Mouse (Mus musculus) c-Kit-positive CD71-positive TER-119-negative erythroid progenitor cells, embryonic 14.5 days (primary cell): ENCODE measurements around the gene Maml2.

ENCODE experiments used
- DNase-seq: peaks from one replicate; pipeline ENCODE4 v3.0.0-alpha.2; 2013; ENCODE audit warnings: low read depth

Maml2 gene

GRCm38 (mm10) chr9:13536419-13537261 lies 238.9 kb downstream of the Maml2 start:
- DNase-seq: peak; percentile 33

- no peak for DNase-seq
Measured at GRCm38 (mm10) chr9:13538200-13538599, 240.4 kb downstream of the Maml2 start.

DNA sequence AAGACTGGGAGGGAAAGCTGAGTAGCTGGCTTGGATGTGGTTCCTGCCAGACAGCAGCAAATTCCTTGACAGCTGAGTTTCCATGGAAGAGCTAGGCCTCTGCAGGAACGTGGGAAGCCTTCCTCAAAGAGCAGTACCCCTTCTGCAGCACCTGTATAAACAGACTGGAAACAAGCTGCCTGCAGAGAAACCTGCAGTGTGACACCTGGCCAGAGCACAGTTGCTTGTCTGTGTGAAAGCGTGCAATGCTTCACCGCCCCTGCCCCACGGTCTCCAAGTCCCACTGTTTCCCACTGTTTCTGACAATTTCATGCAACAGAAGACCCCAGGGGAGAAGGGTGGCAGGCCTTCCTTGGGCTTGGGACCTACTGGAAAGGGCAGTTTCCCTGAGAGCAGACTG lies 241.8 kb downstream of the Maml2 start:
- DNase-seq: no peak

DNA sequence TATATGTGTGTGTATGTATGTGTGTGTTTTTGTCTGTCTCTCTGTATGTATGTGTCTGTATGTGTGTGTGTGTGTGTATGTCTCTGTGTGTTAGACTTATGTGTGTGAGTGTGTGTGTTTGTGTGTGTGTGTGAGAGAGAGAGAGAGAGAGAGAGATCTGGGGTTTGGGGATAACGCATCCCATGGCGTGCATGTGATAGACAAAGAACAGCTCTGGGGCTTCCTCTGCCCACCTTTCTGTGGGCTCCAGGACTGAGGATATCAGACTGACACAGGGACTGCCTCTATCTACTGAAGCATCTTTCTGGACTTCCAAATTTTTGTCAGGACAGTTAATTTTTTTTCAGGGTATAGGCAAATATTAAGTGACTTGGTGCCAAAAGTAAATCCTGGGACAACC lies 242.5 kb downstream of the Maml2 start:
- DNase-seq: no peak

DNA sequence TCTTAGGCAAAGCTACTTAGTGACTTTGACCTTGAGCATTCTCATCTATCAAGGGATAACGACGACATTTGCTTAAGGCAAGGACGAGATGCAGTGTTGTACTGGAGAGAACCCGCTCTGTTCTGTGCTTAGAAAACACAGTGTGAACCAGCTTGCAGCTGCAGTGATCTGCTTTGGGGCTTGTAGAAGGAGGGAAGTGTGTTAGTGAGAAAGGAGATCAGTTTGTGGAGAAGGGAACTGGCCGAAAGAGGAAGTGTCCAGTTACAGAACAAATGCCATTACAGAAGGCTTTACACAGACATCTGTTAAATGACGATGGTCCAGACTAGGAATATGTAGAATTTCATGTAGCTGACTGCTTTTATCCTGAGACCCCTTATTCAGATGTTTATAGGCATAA lies 243.0 kb downstream of the Maml2 start:
- no peak for DNase-seq

- DNase-seq: no peak
Measured at GRCm38 (mm10) chr9:13543167-13543566, 245.4 kb downstream of the Maml2 start.

DNA sequence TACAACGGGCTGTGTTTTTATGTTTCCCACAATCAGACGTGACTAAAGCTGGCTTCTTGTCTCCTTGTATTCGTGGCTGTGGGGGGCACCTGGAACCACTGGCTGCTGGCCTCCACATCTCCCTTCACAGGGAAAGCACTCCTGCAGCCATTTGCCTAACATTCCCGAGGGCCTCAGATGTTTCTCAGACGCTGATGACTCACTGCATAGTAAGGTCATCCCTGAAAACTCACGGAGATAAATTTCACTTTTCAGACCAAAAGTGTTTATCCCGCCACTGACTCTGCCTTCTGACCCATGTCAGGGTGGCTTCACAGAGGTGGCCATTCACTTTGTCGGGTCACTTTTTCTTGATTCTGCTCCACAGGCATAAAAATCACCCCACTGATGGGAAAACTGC lies 246.4 kb downstream of the Maml2 start:
- DNase-seq: no peak

GRCm38 (mm10) chr9:13545726-13546125 lies 248.0 kb downstream of the Maml2 start:
- DNase-seq: no peak

GRCm38 (mm10) chr9:13549911-13550310 lies 252.2 kb downstream of the Maml2 start:
- no peak for DNase-seq

GRCm38 (mm10) chr9:13552380-13553052 lies 254.8 kb downstream of the Maml2 start:
- no peak for DNase-seq

DNA sequence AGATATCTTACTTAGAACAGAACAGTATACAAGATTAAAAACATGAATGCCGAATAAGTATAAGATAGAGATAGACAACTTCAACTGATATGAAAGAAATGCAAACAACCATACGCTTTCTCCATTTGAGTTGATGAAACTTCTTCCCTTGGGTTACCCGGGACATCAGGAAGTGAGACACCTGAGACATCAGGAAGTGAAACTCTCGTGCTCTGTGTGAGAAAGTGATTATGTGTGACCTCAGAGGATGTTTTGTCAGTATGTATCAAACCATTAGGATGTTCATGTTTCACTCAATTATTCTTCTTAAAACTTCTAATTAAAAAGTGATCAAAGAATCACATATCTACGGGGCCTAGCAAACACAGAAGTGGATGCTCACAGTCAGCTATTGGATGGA lies 257.0 kb downstream of the Maml2 start:
- DNase-seq: no peak

DNA sequence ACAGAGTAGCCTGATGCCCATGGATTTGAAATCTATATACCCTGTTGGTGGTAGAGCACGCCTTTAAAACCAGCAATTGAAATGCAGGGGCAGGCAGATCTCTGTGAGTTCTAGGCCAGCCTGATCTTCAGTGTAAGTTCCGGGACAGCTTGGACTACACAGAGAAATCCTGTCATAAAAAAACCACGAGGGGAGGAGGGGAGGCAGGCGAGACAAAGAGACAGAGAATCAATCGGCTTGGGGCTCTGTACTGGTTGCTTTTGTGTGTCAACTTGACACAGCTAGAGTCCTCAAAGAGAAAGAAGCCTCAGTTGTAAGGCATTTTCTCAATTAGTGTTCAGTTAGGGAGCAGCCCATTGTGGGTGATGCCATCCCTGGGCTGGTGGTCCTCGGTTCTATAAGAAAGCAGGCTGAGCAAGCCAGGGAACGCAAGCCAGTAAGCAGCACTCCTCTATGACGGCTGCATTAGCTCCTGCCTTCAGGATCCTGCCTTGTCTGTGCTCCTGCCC lies 258.3 kb downstream of the Maml2 start:
- no peak for DNase-seq

DNA sequence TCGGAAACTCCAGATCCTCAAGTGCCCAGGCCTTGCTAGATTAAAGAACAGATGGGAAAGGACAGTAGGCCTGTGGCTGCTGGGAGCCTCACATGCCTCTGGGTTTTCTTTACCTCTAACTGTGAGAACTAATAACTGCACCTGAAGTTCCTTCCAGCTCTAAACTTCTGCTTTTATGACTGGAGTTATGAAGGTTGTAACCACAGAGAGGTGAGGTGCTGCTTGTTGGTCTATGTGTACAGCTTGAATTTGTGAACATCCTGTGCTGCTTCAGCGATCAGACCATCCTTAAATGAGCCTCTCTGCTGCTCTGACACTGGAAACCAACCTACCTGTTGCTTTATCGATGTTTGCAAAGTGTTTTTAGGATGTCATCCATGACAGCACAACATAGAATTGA lies 258.9 kb downstream of the Maml2 start:
- DNase-seq: no peak

DNA sequence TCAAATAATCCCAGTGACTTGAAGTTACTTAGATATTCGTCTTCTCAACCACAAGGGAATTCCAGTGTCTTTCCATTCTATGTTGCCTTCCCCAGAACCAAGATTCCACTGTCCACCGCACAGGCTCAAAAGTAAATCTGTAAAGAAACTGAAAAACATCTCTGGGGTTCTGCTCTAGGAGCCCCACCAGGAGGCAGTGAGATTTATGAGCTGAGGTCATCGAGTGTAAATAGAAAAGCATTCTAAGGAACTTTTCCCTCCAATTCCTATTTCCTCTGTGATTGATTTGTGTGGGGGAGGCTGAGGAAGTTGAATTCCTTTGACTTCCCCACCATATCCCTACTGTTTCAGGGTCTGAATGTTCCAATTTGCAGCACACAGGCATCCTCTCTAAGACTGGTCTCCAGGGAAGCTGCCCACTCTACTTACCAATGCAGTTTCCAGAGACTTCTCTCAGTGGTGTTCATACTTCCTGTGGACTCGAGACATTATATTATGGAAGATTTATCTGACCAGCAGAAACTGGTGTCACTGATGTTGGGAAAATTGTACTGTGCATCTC lies 261.1 kb downstream of the Maml2 start:
- no peak for DNase-seq

- DNase-seq: no peak
Measured at GRCm38 (mm10) chr9:13560651-13561050, 262.9 kb downstream of the Maml2 start.

DNA sequence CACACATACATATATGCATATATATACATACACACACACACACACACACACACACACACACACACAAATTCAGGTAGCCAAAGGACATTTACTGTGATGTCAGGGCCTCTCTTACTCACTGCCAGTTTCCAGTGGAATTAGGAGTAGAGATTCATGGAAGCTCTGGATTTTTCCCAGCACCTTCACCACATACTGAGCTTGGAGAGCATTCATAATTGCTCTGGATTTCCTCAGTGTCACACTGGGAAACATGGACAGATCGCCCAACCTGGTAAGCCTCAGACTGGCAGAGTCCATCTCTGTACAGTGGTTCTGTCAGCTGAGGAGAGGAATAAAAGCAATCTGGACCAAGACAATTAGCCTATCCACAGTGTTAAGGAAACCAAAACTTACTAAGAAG lies 263.6 kb downstream of the Maml2 start:
- DNase-seq: no peak

DNA sequence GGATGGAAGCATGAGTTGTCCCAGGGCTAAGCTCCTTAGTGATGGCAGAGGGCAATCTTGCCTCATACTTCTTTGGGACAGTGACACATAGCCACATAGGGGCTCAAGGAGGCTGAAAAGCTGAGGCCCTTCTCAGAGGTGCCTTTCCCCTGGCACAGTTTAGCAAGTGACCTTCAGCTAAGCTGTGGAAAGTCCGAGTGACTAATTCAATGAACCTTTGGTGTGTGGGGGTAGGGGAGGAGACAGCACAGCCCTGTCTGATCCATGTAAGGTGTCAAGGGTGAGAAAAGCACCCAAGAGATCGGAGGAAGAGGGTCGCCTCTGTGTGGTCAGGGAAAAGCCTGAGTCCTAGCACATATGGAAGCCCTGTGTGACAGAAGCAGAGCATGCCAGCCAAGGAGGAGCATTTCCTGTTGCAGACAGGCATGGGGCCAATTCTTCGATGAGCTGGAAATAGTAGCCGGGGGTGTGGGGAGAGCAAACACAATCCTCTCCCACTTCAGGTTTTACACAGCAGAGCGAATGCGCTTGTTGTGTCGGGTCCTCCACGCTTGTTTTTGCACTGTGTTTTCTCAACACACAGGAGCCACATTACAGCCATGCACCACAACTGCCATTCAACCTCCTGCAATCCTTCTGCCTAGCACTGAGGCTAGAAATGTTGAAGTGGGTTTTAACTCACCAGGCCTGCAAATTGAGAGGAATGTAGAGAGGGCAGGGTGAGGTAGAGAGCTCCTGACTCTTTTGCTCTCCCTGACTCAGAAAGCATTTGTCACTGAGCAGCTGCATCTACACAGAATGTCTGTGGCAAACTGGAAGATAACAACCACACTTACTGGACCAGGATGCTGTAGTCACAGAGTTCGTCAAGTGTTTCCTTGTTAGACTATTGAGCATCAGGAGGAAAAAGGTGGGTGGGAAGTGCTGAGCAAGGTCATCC lies 266.0 kb downstream of the Maml2 start:
- DNase-seq: no peak

DNA sequence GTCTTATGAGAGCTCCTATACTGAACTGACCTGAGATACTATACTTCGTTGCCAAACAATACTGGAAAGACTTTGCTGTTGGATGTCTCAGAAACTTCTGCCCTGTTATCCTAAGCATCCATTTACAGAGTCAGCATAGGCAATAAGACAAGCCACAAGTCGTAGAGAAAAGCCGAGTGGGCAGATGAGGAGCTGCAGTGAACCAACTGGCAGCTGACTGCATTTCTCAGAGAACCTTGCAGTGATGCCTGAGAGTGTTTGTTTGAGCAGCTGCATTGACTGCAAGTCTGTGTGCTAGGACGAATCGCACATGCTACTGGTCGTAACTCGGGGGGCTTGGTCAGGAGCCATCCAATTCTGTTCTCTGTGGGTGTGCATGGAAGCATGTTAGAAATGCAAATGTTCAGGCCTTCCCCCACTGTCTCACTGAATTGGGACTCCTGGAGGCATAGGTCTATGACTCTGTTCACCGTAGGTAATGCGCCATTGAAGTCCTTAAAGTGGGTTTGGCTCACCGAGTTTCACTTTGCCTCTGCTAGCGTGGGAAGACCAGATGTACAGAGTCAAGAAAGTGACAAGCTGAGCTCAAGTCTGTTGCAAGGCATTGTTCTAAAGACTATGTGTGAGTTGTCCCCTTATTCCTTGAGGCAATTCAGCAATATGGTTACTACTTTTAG lies 267.7 kb downstream of the Maml2 start:
- DNase-seq: no peak

GRCm38 (mm10) chr9:13566154-13566885 lies 268.6 kb downstream of the Maml2 start:
- DNase-seq: no peak

- no peak for DNase-seq
Measured at GRCm38 (mm10) chr9:13569023-13569422, 271.3 kb downstream of the Maml2 start.

GRCm38 (mm10) chr9:13572847-13573246 lies 275.1 kb downstream of the Maml2 start:
- no peak for DNase-seq
